In genomic region chr16:11563846-11564245, GRCm38 (mm10) we compare ENCODE assay signal across 28 mouse cellular contexts.
DNase-seq lines count a peak whose midpoint lies in the region; ATAC-seq lines count a peak whose summit lies in the region.
"Had no signal": no experiment of that assay in that cellular context is flagged by ENCODE, and none has a peak within 500 bp of the region (broad histone marks: within the 10 kb centered on the region; RNA-seq: fewer than 3 reads in every experiment).

No protein-coding gene starts in this region.

- 50% methylated on average over 4 of the region's 4 CpGs for WGBS in kidney, embryonic 16.5 days
- 51% methylated on average over 4 of the region's 4 CpGs for whole genome bisulfite sequencing in midbrain, embryonic 16.5 days
- 59% methylated on average over 4 of the region's 4 CpGs for WGBS in midbrain, embryonic 13.5 days
- WGBS in intestine, embryonic 16.5 days = 65% methylated on average over 4 of the region's 4 CpGs

- H3K4me3 ChIP-seq in kidney, embryonic 16.5 days (ENCODE audit: low read length) = no peak overlapping the region
- no peak overlapping the region for H3K4me3 ChIP-seq in midbrain, embryonic 16.5 days (ENCODE audit: low read depth, low read length)
- no peak overlapping the region for H3K4me3 ChIP-seq in midbrain, embryonic 13.5 days (replicated peaks)
- no peak overlapping the region for H3K4me3 ChIP-seq in intestine, embryonic 16.5 days (ENCODE audit: low read length)
- H3K4me3 ChIP-seq: forebrain, embryonic 12.5 days; heart, adult 2 months; hindbrain, embryonic 15.5 days; intestine, embryonic 15.5 days; midbrain, embryonic 10.5 days; myocyte; neural tube, embryonic 13.5 days; stomach, embryonic 15.5 days had no signal

- H3K27ac ChIP-seq in kidney, embryonic 16.5 days (ENCODE audit: low read length) = no peak overlapping the region
- no peak overlapping the region for H3K27ac ChIP-seq in midbrain, embryonic 16.5 days (ENCODE audit: low read length)
- no peak overlapping the region for H3K27ac ChIP-seq in midbrain, embryonic 13.5 days
- H3K27ac ChIP-seq in intestine, embryonic 16.5 days (ENCODE audit: low read length) = no peak overlapping the region
- H3K27ac ChIP-seq: forebrain, embryonic 12.5 days; heart, adult 2 months; hindbrain, embryonic 15.5 days; intestine, embryonic 15.5 days; midbrain, embryonic 10.5 days; neural tube, embryonic 13.5 days; stomach, embryonic 15.5 days had no signal

- no peaks in the 10 kb centered on the region for H3K36me3 ChIP-seq in kidney, embryonic 16.5 days (ENCODE audit: insufficient read depth, low read length)
- H3K36me3 ChIP-seq in midbrain, embryonic 16.5 days (ENCODE audit: control insufficient read depth, insufficient read depth, low read length) = no peaks in the 10 kb centered on the region
- no peaks in the 10 kb centered on the region for H3K36me3 ChIP-seq in midbrain, embryonic 13.5 days
- no peaks in the 10 kb centered on the region for H3K36me3 ChIP-seq in intestine, embryonic 16.5 days (ENCODE audit: control insufficient read depth, insufficient read depth, low read length)
- H3K36me3 ChIP-seq: forebrain, embryonic 12.5 days; G1E; hindbrain, embryonic 15.5 days; intestine, embryonic 15.5 days; midbrain, embryonic 10.5 days; neural tube, embryonic 13.5 days; stomach, embryonic 15.5 days had no signal

- ATAC-seq in kidney, embryonic 16.5 days (ENCODE audit: low FRiP score, low TSS enrichment) = no peak
- ATAC-seq in midbrain, embryonic 16.5 days = 0 out of 2 replicates have a peak, but pooled peaks have one; percentile 40
- no peak for ATAC-seq in midbrain, embryonic 13.5 days
- no peak for ATAC-seq in intestine, embryonic 16.5 days
- ATAC-seq: activated CD4-positive, CD25-positive, alpha-beta regulatory T cell, adult 4 months; intestine, embryonic 15.5 days had no signal

- peak; percentile 24 to 29 for DNase-seq in cerebellum, postnatal 14 days
- DNase-seq in cerebellum, adult 8-10 months = no peak
- peak; percentile 20 for DNase-seq in kidney, adult 18-20 months
- DNase-seq: B cell, adult 2 months; cerebellum, adult 11-12 months; cerebellum, postnatal 36 days; gastrocnemius, postnatal 25 days; heart, adult 2 months; heart, postnatal 36 days; kidney, postnatal 10 days; layer of hippocampus, postnatal 36 days; lung, postnatal 4 days; right cerebral cortex, postnatal 4 days; thymus, postnatal 25 days had no signal

- no peak overlapping the region for H3K4me2 ChIP-seq in kidney, embryonic 16.5 days (replicated peaks; ENCODE audit: low read depth, low read length)
- no peak overlapping the region for H3K4me2 ChIP-seq in midbrain, embryonic 16.5 days (ENCODE audit: low read length)
- H3K4me2 ChIP-seq in midbrain, embryonic 13.5 days (replicated peaks) = no peak overlapping the region
- no peak overlapping the region for H3K4me2 ChIP-seq in intestine, embryonic 16.5 days (ENCODE audit: low read depth, low read length)
- H3K4me2 ChIP-seq: forebrain, embryonic 12.5 days; hindbrain, embryonic 15.5 days; intestine, embryonic 15.5 days; neural tube, embryonic 13.5 days; stomach, embryonic 15.5 days had no signal

- H3K27me3 ChIP-seq in kidney, embryonic 16.5 days (ENCODE audit: insufficient read depth, low read length) = no peaks in the 10 kb centered on the region
- no peaks in the 10 kb centered on the region for H3K27me3 ChIP-seq in midbrain, embryonic 16.5 days (ENCODE audit: control insufficient read depth, insufficient read depth, low read depth, low read length)
- H3K27me3 ChIP-seq in midbrain, embryonic 13.5 days = no peaks in the 10 kb centered on the region
- H3K27me3 ChIP-seq in intestine, embryonic 16.5 days (replicated peaks; ENCODE audit: control insufficient read depth, insufficient read depth, low read length) = no peaks in the 10 kb centered on the region
- H3K27me3 ChIP-seq: CH12.LX; forebrain, embryonic 12.5 days; hindbrain, embryonic 15.5 days; intestine, embryonic 15.5 days; neural tube, embryonic 13.5 days; stomach, embryonic 15.5 days had no signal

- no peaks in the 10 kb centered on the region for H3K4me1 ChIP-seq in kidney, embryonic 16.5 days (ENCODE audit: insufficient read depth, low read length)
- H3K4me1 ChIP-seq in midbrain, embryonic 16.5 days (ENCODE audit: control insufficient read depth, insufficient read depth, low read length) = peaks cover 2% of the 10 kb centered on the region; the same call in 1 of the 2 replicates
- H3K4me1 ChIP-seq in midbrain, embryonic 13.5 days (replicated peaks) = 0 out of 2 replicates have a peak, but pooled peaks cover 4% of the 10 kb centered on the region
- peaks cover 14% of the 10 kb centered on the region for H3K4me1 ChIP-seq in intestine, embryonic 16.5 days (ENCODE audit: control insufficient read depth, insufficient read depth, low read length)
- H3K4me1 ChIP-seq: forebrain, embryonic 12.5 days; midbrain, embryonic 10.5 days; neural tube, embryonic 13.5 days; stomach, embryonic 15.5 days had no signal

- no peak overlapping the region for H3K9ac ChIP-seq in kidney, embryonic 16.5 days (replicated peaks; ENCODE audit: low read length)
- H3K9ac ChIP-seq in midbrain, embryonic 16.5 days (ENCODE audit: low read depth, low read length) = no peak overlapping the region
- no peak overlapping the region for H3K9ac ChIP-seq in midbrain, embryonic 13.5 days (replicated peaks)
- no peak overlapping the region for H3K9ac ChIP-seq in intestine, embryonic 16.5 days (ENCODE audit: low read depth, low read length)
- H3K9ac ChIP-seq: forebrain, embryonic 12.5 days; hindbrain, embryonic 15.5 days; intestine, embryonic 15.5 days; neural tube, embryonic 13.5 days; stomach, embryonic 15.5 days had no signal

- H3K9me3 ChIP-seq in kidney, embryonic 16.5 days (ENCODE audit: low read length) = no peaks in the 10 kb centered on the region
- H3K9me3 ChIP-seq in midbrain, embryonic 16.5 days (replicated peaks; ENCODE audit: control insufficient read depth, low read length, poor library complexity, severe bottlenecking) = no peaks in the 10 kb centered on the region
- H3K9me3 ChIP-seq in midbrain, embryonic 13.5 days = no peaks in the 10 kb centered on the region
- H3K9me3 ChIP-seq in intestine, embryonic 16.5 days (ENCODE audit: control insufficient read depth, low read length) = no peaks in the 10 kb centered on the region
- H3K9me3 ChIP-seq: forebrain, embryonic 12.5 days; G1E; hindbrain, embryonic 15.5 days; intestine, embryonic 15.5 days; midbrain, embryonic 10.5 days; neural tube, embryonic 13.5 days; stomach, embryonic 15.5 days had no signal
